Mouse (Mus musculus): Measurements from ENCODE around the gene Gm17571.

The Gm17571 gene

DNA sequence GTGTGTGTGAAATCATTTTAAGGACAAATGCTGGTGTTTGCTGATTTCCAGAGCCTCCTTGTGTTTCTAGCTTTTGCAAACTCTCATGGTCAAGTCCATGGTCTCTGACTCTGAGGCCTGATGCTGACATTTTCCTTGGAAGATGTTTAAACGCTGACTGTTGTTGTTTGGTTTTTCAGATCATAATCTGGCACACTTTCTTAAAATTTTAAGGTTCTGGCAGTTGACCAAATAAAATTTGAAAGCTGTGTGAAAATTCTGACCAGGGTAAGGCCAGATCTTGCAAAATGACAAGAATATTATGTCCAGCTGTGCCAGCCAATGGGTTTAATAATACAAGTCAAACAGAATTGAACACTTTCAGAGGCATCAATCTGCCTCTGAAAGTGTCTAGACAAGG, 8.7 kb upstream of the Gm17571 start:
- no peak for DNase-seq (ENCODE audit: low spot score)

DNA sequence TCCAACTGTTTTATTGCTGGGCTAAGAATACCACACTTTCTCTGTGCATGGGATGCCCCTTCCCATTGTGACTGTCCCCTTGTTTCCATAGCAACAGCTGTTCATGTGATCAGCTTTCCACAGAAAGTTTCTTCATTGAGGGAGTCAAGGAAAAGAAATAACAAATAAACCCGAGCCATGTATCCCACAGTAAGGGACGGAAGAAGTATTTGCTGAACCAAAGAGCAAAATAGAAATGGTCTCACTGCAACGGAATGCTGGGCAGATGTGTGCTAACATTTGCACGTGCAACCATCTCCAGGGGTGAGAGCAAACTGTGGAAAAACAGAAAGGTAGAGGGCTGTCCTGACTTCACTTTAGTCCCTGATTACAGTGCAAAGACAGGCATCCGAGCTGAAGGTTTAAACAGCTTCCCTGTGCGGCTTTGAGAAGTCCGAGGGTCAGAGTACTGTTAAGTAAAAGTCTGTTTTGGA, 8.1 kb upstream of the Gm17571 start:
- DNase-seq (ENCODE audit: low spot score), result no peak

DNA sequence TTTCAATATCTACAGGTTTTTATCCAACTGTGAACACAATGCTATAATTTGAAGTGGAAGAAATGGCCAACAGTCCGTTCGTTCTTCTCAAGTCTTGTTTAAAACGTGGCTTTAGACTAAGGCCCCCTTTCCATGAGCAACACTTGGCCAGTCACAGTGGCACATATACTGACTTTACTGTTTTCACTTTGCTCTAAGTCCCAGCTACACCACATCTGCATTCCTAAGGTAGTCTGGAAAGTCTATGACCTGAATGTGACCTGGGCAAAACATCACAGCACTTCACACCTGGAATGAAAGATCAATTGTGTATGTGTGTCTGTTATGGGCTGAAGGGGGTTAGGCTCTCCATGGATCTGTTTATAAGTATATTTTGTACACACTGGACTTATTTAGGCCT, 2.2 kb upstream of the Gm17571 start:
- no peak for DNase-seq (ENCODE audit: low spot score)

DNA sequence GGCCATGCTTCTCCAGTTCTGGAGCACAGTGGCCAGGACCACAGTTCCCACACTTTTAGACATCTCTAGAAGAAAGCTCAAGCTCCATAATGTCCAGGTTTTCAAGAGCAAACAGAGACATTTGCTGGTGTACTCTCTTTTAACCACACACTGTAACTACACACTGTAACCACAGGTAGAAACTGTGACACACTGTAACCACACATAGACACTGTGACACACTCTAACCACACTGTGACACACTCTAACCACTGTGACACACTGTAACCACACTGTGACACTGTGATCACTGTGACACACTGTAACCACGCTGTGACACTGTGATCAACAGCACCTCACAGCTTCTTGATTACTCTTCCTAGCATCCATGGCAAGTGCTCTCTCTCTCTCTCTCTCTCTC, 317 bp downstream of the Gm17571 start:
- no peak for DNase-seq (ENCODE audit: low spot score)

DNA sequence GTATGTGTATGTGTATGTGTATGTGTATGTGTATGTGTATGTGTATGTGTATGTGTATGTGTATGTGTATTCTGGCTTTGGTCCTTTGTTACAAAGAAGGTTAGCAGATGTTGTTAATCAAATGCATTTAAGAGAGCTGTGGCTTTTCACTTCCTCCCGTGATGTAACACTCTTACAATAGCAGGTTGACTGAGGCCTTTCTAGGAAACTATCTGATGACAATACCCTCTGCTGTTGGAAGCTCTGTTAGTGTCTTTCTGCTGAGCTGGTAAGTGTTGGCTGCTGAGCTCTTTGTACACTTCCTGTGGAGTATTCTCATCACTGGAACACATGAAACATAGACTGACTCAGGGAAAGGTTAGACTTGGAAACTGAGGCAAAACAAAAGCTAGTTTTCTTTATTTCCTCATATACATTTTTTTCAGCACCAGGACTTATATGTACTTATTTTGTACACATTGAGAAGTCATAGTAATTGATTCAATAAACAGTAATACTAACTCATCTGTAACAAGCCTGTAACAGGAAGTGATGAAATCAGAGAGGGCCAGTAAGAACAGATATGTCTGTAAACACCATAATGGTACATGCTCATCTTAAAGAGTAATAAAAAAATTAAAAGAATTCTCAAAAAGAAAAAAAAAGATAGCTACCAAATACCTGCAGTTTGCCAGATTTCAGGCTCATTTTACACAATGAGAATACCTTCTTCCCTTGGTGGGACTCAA, 2.9 kb downstream of the Gm17571 start:
- no peak for DNase-seq (ENCODE audit: low spot score)

DNA sequence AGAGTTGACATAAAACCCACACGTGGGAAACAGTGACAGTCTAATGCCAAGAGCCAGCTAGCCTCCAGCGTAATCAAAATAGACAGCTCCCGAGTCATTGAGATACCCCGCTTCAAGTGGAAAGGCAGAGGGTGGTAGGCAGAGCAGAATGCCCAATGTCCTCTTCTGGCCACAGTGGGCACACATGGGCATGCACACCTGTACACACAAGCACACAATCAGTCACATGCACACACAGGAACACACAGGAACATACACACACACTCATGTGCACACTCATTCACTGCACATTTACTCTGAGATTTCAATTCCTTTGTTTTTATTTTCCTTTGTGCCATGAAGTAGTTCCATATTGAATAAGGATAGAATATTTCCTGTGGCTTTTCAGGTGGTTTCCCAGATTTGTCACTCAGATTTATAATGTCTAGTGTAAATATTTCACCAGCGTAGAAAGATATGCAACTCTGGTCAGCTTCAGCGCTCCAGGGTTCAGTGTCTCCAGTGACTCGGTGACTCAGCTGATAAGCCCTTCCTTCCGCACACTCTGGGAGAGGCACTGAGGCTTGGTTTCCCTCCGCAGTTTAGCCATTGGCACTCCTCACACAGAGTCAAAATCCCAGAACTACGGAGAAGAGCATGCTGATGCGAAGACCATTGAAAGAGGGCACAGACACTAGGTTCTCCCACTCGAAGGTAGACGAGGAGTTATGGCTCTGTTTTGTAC, 4.4 kb downstream of the Gm17571 start:
- no peak for DNase-seq (ENCODE audit: low spot score)

DNA sequence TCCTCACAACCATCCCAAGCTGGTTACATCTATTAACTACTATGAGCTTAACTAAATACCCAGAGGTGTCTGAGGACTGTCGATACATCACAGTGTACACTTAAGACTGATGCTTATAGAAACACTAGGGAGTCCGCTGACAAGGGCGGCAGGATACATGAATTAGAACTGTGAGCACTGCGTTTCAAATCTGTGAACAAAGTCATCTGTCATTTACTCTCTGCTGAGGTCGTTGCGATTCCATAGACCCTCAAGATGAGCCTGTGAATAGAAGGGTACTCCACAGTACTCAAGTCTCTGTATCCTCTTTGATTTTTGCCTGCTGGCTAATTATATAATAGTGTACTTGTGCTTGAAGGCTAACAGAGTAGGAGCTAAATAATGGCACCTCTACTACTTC, 5.6 kb downstream of the Gm17571 start:
- no peak for DNase-seq (ENCODE audit: low spot score)

DNA sequence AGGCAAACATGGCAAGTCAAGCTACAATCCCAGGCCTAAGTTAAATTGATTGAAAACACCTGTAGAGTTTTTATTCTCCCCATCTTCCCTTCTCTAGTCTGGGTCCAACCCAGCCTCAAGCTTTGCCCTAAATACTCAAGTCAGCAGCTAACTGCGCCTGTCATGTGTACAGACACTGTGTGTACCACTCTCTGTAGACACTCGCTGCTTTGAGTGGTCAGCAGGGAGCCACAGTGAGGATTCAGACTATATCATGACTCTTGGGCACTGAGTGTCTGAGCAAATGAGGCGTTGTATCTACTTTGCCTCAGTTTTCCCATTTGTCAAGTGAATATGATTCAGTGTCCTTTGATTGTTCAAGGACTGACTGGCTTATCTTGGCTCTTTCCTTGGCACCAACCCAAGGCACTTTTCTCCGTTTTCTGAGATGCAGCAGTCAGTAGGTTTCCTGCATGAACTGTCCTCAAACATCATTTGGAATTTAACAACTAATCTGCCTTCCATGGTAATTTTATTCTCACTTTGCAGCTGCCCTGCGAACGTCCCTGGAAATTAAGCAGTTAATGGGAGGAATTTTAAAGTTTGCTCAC, 13.0 kb downstream of the Gm17571 start:
- no peak for DNase-seq (ENCODE audit: low spot score)

DNA sequence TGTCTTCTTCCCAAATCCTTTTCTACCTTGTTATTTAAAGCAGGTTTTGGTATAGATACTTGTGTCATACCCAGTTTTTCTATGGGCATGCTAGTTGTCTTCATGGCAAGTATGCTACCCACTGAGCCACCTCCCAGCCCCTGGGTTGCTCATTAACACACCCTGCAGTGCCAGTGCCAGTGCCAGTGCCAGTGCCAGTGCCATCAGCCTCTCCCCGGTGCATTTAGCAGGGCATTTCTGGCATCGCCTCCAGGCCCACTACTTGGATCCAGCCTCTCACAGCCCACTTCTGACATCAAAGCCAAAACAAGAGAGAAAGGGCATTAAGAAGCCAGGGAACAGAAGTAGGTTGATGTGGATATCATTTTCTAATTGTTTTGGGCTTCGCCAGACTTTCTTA, 14.9 kb downstream of the Gm17571 start:
- no peak for DNase-seq (ENCODE audit: low spot score)

DNA sequence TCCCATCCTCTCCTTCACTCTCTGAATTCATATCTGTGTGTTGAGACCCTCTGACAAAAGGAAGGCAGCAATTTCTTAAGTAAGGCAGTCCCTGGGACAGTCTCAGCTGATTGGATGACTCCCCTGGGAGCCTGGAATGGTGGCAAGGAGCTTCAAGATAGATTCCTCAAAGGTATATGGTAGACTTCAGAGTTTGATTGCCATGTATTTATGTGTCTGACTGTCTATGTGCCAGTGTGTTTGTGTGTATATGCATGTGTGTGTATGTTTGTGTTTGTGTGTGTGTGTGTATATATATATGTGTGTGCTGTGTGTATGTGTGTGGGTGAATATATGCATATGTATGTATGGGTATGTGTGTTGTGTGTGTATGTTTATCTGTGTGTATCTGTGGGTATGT, 15.8 kb downstream of the Gm17571 start:
- DNase-seq (ENCODE audit: low spot score), result no peak

DNA sequence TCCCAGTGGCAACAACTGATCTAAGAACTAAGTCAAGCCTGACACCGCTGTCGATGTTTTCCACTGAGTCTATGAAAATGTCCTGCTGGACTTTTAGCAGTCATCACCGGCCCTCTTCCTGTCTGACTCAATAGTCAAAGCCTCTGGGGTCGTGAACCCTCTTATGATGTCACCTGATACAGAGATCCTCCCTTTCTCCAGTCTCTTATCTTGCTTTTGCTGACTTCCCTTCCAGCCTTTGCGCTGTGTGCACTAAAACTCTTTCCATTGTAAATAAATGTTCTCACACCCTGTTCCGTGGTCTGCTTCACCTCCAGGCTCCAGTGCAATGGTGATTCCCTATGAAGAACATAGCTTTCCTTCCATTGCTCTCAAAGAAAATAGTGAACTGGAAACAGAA, 16.3 kb downstream of the Gm17571 start:
- DNase-seq (ENCODE audit: low spot score), result no peak

DNA sequence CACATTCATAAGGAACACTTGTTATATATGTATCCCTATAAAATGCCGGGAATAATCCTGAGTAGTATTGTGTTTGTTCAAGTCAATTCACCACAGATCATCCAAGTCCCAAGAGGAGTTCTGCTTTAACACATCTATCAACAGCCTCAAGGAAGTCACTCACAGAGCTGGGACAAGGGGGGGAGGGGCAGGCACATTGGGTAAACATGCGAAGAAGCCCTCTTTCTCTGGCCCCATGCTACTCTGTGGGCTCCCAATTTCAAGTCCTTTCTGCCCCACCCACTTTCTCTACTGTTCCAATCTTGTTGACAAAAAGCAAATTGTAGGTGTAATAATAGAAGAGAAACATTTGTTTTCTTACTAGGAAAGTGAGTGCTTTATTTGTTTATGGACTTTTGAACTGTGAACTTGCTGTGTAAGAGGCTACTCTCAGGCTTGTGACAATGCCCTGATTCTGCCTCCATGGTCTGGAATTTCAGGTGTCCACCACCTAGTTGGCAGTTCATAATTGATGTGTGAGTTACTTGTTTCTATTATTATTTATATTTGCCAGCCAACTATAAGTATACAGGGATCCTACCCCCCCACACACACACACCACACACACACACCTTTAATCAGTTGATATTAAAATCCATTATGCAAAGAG, 17.0 kb downstream of the Gm17571 start:
- no peak for DNase-seq (ENCODE audit: low spot score)

DNA sequence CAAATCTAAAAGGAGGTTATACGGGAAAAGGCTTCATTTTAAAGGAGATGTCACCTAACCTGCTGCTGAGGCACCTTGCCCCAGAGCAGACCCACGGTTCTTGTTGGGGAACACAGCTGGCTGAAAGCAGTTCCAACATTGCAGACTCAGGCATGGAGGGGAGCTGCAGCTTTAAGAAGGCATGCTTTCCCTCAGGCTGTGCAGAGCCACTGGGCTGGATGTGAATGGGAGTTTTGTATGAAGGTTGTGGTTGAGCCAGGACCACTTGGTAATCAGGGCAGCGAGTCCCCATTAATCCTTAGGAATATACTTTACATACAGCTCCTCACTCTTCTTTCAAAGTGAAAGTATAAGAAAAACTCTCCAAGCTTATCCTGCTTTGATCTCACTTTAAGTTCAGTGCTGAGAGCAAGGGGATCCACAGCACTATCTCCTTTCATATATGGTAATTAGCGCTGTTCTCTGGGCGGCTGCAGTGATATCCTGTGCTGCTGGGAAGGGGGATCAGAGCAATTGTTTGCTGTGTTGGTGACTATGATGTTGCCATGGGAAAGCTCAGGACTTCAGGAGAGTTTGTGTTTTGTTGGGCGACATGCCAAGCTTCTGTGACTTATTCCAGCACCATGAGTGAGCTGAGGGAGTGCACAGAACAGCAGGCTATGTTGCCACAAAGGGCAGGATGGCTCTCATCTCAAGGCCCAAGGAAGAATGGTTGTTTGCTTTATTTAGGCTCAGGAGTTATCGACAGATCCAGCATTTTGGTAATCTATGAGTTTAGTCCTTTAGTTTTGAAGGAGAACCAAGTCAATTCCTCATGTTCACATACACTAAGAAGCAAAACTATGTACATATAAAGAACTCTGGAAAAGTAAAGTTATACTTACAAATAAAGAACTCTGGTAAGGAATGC, 21.3 kb downstream of the Gm17571 start:
- DNase-seq (ENCODE audit: low spot score), result peak; percentile 15

DNA sequence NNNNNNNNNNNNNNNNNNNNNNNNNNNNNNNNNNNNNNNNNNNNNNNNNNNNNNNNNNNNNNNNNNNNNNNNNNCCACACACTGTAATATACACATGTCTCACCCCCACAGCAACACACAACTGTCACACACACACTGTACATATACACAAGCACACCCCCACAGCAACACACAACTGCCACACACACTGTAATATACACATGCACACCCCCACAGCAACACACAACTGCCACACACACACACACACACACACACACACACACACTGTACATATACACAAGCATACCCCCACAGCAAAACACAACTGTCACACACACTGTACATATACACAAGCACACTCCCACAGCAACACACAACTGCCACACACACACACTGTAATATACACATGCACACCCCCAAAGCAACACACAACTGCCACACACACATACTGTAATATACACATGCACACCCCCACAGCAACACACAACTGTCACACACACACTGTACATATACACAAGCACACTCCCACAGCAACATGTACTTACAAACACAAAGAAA, 32.3 kb downstream of the Gm17571 start:
- DNase-seq (ENCODE audit: low spot score), result no peak
